In the genomic region with DNA sequence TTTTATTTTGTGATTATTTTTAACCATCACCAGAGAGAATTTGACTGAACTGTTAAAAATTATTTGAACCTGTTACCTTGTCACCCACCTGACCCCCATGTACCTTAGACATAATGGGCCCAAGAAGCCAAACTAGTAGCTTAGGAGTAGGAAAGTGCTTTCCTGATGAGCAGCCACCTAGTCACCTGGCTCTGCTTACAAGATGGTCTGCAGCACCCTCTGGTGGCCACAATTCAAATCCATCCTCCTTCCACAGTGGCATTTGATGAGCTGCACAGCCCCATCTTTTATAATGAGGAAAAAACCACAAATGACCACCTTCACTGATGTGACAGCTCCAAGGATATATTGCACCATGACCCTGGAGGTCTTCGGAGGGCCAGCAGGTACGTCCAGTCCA, we compare ENCODE assay signal across 9 mouse cellular contexts. TPM values are rescaled to one million over a fixed set of nuclear protein-coding genes. Genes with fewer than 3 reads are reported as not detected.
A peak's percentile ranks its signal among the peaks of the same experiment; 100 is the strongest.
DNase-seq lines count a peak whose midpoint lies in the region; ATAC-seq lines count a peak whose summit lies in the region.
"Had no signal": no experiment of that assay in that cellular context is flagged by ENCODE, and none has a peak within 500 bp of the region (broad histone marks: within the 10 kb centered on the region; RNA-seq: fewer than 3 reads in every experiment).

No protein-coding gene starts in this region.

- no peaks in the 10 kb centered on the region for H3K4me1 ChIP-seq in forebrain, embryonic 11.5 days (replicated peaks; ENCODE audit: control insufficient read depth, insufficient read depth, low read length)
- H3K4me1 ChIP-seq in intestine, embryonic 14.5 days (replicated peaks; ENCODE audit: control insufficient read depth, insufficient read depth, low read length) = no peaks in the 10 kb centered on the region
- H3K4me1 ChIP-seq: heart, embryonic 13.5 days had no signal

- no peaks in the 10 kb centered on the region for H3K9me3 ChIP-seq in forebrain, embryonic 11.5 days (ENCODE audit: control insufficient read depth, low read length)
- no peaks in the 10 kb centered on the region for H3K9me3 ChIP-seq in intestine, embryonic 14.5 days (ENCODE audit: control insufficient read depth, low read length)
- H3K9me3 ChIP-seq: heart, embryonic 13.5 days had no signal

- no peak overlapping the region for H3K27ac ChIP-seq in forebrain, embryonic 11.5 days (ENCODE audit: low read depth, low read length)
- no peak overlapping the region for H3K27ac ChIP-seq in intestine, embryonic 14.5 days (ENCODE audit: low read depth)
- H3K27ac ChIP-seq: heart, embryonic 13.5 days had no signal

- H3K27me3 ChIP-seq in forebrain, embryonic 11.5 days (ENCODE audit: control insufficient read depth, insufficient read depth, low read length) = no peaks in the 10 kb centered on the region
- H3K27me3 ChIP-seq in intestine, embryonic 14.5 days (replicated peaks; ENCODE audit: control insufficient read depth, insufficient read depth, low read length) = no peaks in the 10 kb centered on the region
- H3K27me3 ChIP-seq: heart, embryonic 13.5 days had no signal

- no peaks in the 10 kb centered on the region; the same call in 1 of the 2 replicates for H3K36me3 ChIP-seq in forebrain, embryonic 11.5 days (ENCODE audit: control insufficient read depth, insufficient read depth, low read length)
- peaks cover 59% of the 10 kb centered on the region for H3K36me3 ChIP-seq in intestine, embryonic 14.5 days (ENCODE audit: control insufficient read depth, insufficient read depth, low read length)

- no peak overlapping the region for H3K4me2 ChIP-seq in forebrain, embryonic 11.5 days (ENCODE audit: low read depth, low read length, severe bottlenecking)
- no peak overlapping the region for H3K4me2 ChIP-seq in intestine, embryonic 14.5 days (ENCODE audit: low read length)
- H3K4me2 ChIP-seq: heart, embryonic 13.5 days had no signal

- intact Hi-C loops in left cerebral cortex, postnatal 36 days (cut with DNase I) = no loop called here

- no peak overlapping the region for H3K9ac ChIP-seq in forebrain, embryonic 11.5 days (ENCODE audit: low read length)
- H3K9ac ChIP-seq in intestine, embryonic 14.5 days (ENCODE audit: low read length) = no peak overlapping the region
- H3K9ac ChIP-seq: heart, embryonic 13.5 days had no signal

- H3K4me3 ChIP-seq in forebrain, embryonic 11.5 days (ENCODE audit: low read depth, low read length) = no peak overlapping the region
- no peak overlapping the region for H3K4me3 ChIP-seq in intestine, embryonic 14.5 days (ENCODE audit: low read depth, low read length)
- H3K4me3 ChIP-seq: heart, embryonic 13.5 days had no signal

- 76% methylated on average over 2 of the region's 2 CpGs for WGBS in forebrain, embryonic 11.5 days
- 75% methylated on average over 2 of the region's 2 CpGs for WGBS in intestine, embryonic 14.5 days

- peak; percentile 24 for ATAC-seq in forebrain, embryonic 11.5 days (replicated peaks; ENCODE audit: low FRiP score)
- ATAC-seq in intestine, embryonic 14.5 days (replicated peaks; ENCODE audit: low FRiP score, low TSS enrichment, low read depth) = peak; percentile 40; the same call in 1 of the 2 replicates

- peak; percentile 25 for DNase-seq in urinary bladder, postnatal 14 days (ENCODE audit: low spot score)
- no peak for DNase-seq in urinary bladder, postnatal 10 days (ENCODE audit: low spot score)
- DNase-seq in brain, adult 2 months (ENCODE audit: low read depth, low spot score) = peak; percentile 85
- DNase-seq in forebrain, embryonic 11.5 days (ENCODE audit: low spot score) = peak; percentile 79
- peak; percentile 70 for DNase-seq in intestine, embryonic 14.5 days (ENCODE audit: low spot score)
- DNase-seq in left cerebral cortex, postnatal 36 days (ENCODE audit: low spot score in 2 of 2) = peak; percentile 62 to 66
- peak; percentile 51 for DNase-seq in neural tube, embryonic 10.5 days (ENCODE audit: extremely low spot score, low spot score)
- DNase-seq in T-cell, adult 2 months (ENCODE audit: low spot score) = no peak

RNA-seq across cellular contexts. Expression of gene Ice1, which starts 50.5 kb away (rescaled TPM):
- 33.2 and 34.9 TPM in 2 replicates for polyA plus RNA-seq in forebrain, embryonic 11.5 days (2014; fragmentation: Nextera tagmentation; extraction: Ambion mirVana)
- polyA plus RNA-seq in intestine, embryonic 14.5 days (2014; fragmentation: Nextera tagmentation; extraction: Ambion mirVana) = 27.0 and 30.7 TPM in 2 replicates
- 10 to 100 TPM; 57.3 to 73.3 TPM for total RNA-seq in left cerebral cortex, postnatal 36 days (2021)

Comparison
In these comparisons a context has a peak if more than half of its experiments do, and no peak if none do; other contexts are left out.
1. DNase-seq: peak in urinary bladder, postnatal 14 days (single experiment), brain, adult 2 months (single experiment), forebrain, embryonic 11.5 days (single experiment), intestine, embryonic 14.5 days (single experiment), left cerebral cortex, postnatal 36 days (2 of 2) and neural tube, embryonic 10.5 days (single experiment); none in urinary bladder, postnatal 10 days (single experiment) and T-cell, adult 2 months (single experiment).